Mouse (Mus musculus): ENCODE results near the gene Csf2rb2.

DNA sequence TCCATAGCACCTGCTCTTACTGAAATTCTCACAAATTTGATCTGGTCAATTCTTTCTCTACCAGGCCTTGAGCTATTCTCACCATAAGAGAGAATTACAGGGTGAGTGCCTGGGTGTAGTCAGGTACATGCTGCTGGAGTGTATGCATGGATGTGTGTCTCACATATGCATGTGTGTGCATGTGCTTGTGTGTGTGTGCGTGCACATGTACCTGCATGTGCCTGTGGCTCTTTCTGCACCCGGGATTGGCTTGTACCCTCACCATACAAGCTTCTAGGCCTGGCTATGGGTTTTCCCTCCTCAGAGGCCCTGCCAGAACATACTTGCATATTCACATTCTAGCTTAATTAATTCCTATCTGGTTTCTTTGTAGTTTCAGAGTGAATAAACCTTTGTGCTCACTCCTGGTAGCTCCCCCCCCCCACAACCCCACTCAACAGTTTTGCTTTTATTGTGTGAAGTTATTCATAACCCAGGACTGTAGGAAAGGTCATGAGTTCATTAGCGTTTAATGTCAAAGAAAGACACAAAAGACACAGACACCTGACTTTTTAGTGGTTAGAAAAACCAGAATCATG, 23.1 kb upstream of the Csf2rb2 start:
- TF ChIP-seq POLR2A (IDR thresholded peaks at IDR 0.05; ENCODE audit: extremely low read depth, insufficient read depth, low read length) (no peak), CTCF (IDR thresholded peaks at IDR 0.05; ENCODE audit: low read depth, low read length) (no peak)
